Mouse (Mus musculus) CD4-positive, CD25-positive, alpha-beta regulatory T cell, adult 4 months (primary cell): ENCODE results near the gene Lrrc45. TPM values are rescaled to one million over a fixed set of nuclear protein-coding genes. Genes with fewer than 3 reads are reported as not detected.
"Not testable (repeated sequence)": the region's sequence is repeated elsewhere in the genome, so short reads cannot be mapped to it uniquely, and the experiment has no call there.

Experiments used
- ATAC-seq: one replicate; pipeline ENCODE4 v1.8.0; 2017
- polyA plus RNA-seq, 2 experiments: library from polyadenylated mRNA; unstranded; fragments of 100-300 nt; shearing (Covaris generic); gene quantifications; one replicate each; pipeline ENCODE4 v1.2.1; 2017

The Lrrc45 gene
- polyA plus RNA-seq, 2 experiments from 2014 or later = 26.8 to 34.4 TPM

- ATAC-seq = no peak
Observed at GRCm38 (mm10) chr11:120728530-120729240, 15.0 kb downstream of the Lrrc45 start.

DNA sequence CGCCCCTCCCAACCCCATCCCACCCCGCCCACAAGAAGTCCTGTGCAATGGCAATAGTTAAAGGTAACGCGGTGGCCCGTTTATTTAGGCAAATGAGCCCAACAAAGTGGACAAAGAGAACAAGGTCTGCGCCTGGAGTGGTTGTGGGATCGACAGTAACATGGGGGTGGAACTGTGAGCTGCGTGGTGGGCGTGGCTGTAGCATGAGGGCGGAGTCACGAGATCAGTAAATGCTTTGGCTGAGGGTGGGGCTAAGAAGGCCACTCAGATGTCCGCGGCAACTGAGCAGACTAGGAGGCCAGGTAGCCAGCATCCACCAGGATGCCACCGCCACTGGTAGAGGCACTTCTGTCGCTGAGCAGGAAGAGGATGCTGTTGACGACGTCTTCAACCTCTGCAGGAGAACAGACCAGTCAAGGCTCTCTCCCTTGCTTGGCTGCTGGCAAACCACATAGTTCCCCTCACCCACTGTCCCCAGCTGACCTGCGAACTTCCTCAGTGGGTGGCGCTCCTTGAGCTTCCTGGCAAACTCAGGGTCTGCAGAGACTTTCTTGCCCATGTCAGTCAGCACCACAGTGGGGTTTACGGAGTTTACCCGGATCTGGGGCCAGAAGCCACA lies 15.8 kb downstream of the Lrrc45 start:
- ATAC-seq = peak; percentile 33

- ATAC-seq = no peak
Observed at GRCm38 (mm10) chr11:120730331-120730870, 16.7 kb downstream of the Lrrc45 start.

- ATAC-seq = no peak
Observed at GRCm38 (mm10) chr11:120731395-120731794, 17.7 kb downstream of the Lrrc45 start.

- no peak for ATAC-seq
Observed at GRCm38 (mm10) chr11:120731858-120732680, 18.3 kb downstream of the Lrrc45 start, which contains the start of gene Cbr2. TSS of gene Cbr2 (minus strand) at chr11:120732114.

DNA sequence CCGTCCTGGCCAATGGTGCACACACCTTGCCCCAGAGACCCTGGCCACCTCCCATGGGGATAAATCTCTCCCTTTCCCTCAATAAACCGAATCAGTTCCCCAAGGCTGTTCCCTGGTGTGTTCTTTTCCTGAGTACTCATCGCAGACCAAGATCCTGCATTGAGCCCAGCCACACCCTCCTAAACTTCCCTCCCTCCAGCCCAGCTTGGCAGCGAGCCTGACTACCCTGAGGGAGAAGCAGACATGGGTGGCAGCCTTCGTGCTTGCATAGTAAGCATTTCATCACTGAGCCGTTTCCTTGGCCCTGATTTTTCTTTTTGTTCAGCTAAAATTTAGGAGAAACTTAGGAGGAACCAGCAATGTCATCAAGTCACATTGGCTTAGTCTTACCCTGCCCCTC lies 19.8 kb downstream of the Lrrc45 start:
- no peak for ATAC-seq

- ATAC-seq = no peak
Observed at GRCm38 (mm10) chr11:120736424-120736823, 22.7 kb downstream of the Lrrc45 start.

DNA sequence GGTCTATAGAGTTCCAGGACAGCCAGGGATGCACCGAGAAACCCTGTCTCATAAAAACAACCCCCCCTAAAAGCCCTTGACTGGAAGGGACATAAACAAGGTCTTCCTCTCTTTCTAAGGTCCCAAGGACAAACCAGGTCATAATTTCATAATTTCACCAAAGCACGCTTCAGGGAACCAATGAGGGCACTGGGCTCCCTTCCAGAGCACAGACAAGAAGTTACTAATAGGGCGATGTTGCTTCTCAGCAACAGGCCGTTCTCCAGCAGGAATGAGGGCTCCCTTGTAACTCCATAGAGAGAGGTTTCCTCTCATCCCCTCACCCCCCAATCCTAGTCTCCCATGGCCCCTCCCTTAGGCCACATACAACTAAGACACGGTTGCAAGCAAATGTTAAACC lies 27.3 kb downstream of the Lrrc45 start:
- ATAC-seq = no peak

DNA sequence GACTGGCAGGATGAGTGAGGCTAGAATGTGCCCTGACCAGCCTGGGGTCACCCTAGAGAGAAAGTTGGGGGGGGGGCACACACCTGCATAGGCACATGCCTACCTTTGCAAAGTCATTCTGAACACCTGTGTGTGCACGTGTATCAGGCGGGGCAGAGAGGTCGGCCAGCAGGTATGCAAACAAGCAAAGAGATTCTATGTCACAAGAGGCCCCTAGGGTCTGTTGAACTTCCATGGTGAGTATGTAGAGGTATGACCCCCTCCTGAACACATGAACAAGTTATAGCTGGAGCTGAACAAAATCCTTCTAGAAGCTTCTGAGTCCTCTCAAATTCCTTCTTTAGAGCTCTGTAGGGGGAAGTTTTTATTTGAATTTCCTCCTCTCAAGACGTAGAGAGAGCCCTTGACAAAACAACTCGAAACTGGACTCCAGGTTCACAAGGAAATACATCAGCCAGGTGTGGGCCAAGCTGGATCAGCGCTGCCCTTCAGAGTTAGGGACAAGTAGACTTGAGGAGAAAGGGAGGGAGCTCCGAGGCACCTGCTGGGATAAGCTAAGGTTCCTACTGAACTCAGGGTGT lies 30.5 kb downstream of the Lrrc45 start:
- no peak for ATAC-seq

GRCm38 (mm10) chr11:120747974-120748373 lies 34.2 kb downstream of the Lrrc45 start:
- ATAC-seq = no peak

DNA sequence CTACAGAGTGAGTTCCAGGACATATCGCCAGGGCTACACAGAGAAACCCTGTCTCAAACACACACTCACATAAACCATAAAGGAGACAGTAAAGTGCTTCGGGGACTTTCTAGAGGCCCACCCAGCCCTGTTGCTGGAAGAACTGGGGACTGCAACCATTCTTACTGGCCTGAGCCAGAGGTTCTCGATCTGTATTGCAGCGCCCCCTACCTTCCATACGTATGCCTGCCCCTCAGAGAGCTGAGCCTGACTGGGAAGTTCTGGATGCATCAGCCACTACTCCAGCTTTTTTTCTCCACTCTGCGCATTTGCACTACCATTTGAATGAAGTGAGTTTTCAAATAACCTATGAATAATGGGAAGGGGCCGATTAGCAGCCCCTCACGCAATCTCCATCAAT lies 35.7 kb downstream of the Lrrc45 start:
- ATAC-seq = no peak

- ATAC-seq = no peak
Observed at GRCm38 (mm10) chr11:120751606-120752005, 37.9 kb downstream of the Lrrc45 start.

- no peak for ATAC-seq
Observed at GRCm38 (mm10) chr11:120760236-120760635, 46.5 kb downstream of the Lrrc45 start.

DNA sequence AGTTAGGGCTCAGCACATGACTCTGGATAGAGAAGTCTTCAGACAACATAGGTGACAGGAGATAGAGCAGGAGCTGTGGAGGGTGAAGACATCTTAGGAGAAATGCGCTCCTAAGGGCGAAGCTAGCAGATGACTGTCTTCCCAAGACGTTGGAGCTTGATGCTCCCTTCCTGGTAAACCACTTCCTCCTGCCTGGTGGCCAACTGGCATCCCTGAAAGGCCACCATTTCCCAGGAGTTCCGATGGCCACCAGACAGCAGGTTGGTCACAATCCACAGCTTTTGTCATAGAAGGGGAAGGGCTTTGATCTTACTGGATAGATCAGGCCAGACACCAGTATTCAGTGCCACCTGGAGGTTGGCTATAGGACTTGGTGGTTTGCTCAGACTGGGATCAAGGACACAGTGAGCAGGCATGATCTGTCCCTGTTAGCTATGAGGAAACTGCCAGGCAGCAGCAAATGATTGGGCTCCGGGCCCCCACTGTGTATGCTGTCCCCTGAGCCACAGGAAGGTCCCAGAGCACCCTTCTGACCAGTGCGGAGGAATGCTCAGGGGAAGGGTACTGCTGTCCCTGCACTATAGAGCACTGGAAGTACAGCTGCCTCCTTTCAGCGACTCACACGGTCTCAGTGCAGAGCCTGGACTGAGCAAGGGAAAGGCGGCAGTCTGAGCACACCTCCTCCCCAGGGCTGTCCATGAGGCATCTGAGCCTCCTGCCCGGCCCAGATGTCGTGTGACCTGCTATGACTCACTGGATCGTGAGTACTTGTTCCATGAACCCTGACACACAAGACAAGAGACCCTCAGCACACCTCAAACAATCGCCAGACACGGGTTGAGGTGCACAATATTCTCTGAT lies 48.3 kb downstream of the Lrrc45 start:
- ATAC-seq = no peak

DNA sequence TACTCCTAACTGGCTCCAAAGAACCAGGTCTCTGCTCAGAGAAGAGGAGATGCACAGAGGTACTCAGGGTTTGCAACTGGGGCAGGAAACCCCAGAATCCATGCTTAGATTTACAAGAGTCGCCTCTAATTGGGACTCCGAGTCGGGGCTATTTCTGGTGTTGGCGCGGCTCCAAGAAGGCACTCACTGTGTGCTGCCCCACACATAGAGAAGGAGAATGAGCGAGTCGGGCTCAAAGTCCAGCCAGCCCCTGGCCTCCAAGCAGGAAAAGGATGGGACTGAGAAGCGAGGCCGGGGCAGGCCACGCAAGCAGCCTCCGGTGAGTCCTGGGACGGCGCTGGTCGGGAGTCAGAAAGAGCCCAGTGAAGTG lies 48.9 kb downstream of the Lrrc45 start, which contains the start of gene Hmga1b:
Gene Hmga1b, plus strand, starts transcription at position 123 of the 370 bp plus-strand sequence.
- ATAC-seq = not testable (repeated sequence)

GRCm38 (mm10) chr11:120763121-120763999 lies 49.6 kb downstream of the Lrrc45 start:
- ATAC-seq = not testable (repeated sequence)

DNA sequence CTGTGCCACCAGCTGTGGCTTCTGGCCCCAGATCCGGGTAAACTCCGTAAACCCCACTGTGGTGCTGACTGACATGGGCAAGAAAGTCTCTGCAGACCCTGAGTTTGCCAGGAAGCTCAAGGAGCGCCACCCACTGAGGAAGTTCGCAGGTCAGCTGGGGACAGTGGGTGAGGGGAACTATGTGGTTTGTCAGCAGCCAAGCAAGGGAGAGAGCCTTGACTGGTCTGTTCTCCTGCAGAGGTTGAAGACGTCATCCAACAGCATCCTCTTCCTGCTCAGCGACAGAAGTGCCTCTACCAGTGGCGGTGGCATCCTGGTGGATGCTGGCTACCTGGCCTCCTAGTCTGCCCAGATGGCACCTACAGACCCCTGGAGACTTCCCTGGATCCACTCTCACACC lies 53.3 kb downstream of the Lrrc45 start:
- ATAC-seq = not testable (repeated sequence)

GRCm38 (mm10) chr11:120768206-120768605 lies 54.5 kb downstream of the Lrrc45 start:
- no peak for ATAC-seq
